Mouse (Mus musculus): ENCODE measurements around the gene Msantd1.

DNA sequence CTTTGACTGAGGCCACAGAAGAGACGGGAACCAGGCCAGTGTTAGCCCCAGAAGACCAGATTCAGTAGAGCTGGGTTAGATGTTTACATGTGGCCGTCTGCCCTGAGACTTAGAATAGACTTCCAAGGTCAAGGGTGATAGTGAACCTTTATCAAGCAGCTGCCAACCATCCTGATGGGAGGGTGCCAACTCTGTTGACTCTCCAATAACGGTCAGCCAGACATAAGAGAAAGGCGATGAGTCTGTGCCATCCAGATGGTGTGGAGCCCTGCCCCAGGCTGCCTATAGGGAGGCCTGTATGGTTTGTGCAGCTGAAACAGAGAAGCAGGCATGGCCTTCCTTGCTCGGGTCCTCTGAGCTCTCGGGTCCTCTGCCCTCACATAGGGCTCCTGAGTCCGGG is 16.7 kb downstream of the Msantd1 start:
- no peak for TF ChIP-seq CTCF (IDR thresholded peaks at IDR 0.05; ENCODE audit: low read depth)
- peak; percentile 92 for TF ChIP-seq EP300 (IDR thresholded peaks at IDR 0.05; ENCODE audit: low read depth)

All from liver, postnatal 0 days (tissue).